Mouse (Mus musculus) heart, embryonic 10.5 days (tissue): ENCODE results near the gene Tm9sf4. TPM values are rescaled to one million over a fixed set of nuclear protein-coding genes. Genes with fewer than 3 reads are reported as not detected.

Source experiments
- DNase-seq: peaks from one replicate; pipeline ENCODE4 v3.0.0-alpha.2; 2017; ENCODE audit warnings: low spot score
- H3K27ac ChIP-seq: fragments of 300-500 bp; sonication (generic); 2 replicates; pipeline ENCODE4 v1.5.1; 2016; ENCODE audit warnings: mild to moderate bottlenecking
- H3K27me3 ChIP-seq: fragments of 300-500 bp; sonication (generic); 2 replicates; pipeline ENCODE4 v1.6.1; 2016; ENCODE audit warnings: mild to moderate bottlenecking; ENCODE audit not compliant: poor library complexity, insufficient read depth, severe bottlenecking
- H3K36me3 ChIP-seq: fragments of 300-500 bp; sonication (generic); 2 replicates; pipeline ENCODE4 v1.6.1; 2016; ENCODE audit warnings: mild to moderate bottlenecking, moderate library complexity
- H3K4me1 ChIP-seq: fragments of 300-500 bp; sonication (generic); 2 replicates; pipeline ENCODE4 v1.6.1; 2016; ENCODE audit warnings: mild to moderate bottlenecking
- H3K4me3 ChIP-seq: fragments of 300-500 bp; sonication (generic); 2 replicates; pipeline ENCODE4 v1.5.1; 2016; ENCODE audit warnings: mild to moderate bottlenecking, moderate library complexity
- H3K9me3 ChIP-seq: fragments of 300-500 bp; sonication (generic); 2 replicates; pipeline ENCODE4 v1.6.1; 2016; ENCODE audit warnings: mild to moderate bottlenecking, moderate library complexity
- WGBS: fragments of 180-500 bp; shearing (Covaris S2); methylation state at CpG from one replicate; pipeline ENCODE4 v1.1.7; 2016; 5-methylcytosine and 5-hydroxymethylcytosine counted together
- polyA plus RNA-seq: library from polyadenylated mRNA; unstranded; fragments of >200 nt; fragmentation: Nextera tagmentation; extraction: Ambion mirVana; gene quantifications from 2 replicates; pipeline ENCODE4 v1.2.1, GENCODE M21; 2016

Tm9sf4 gene
- polyA plus RNA-seq, 1 experiment from 2014 or later: 74.4 TPM

DNA sequence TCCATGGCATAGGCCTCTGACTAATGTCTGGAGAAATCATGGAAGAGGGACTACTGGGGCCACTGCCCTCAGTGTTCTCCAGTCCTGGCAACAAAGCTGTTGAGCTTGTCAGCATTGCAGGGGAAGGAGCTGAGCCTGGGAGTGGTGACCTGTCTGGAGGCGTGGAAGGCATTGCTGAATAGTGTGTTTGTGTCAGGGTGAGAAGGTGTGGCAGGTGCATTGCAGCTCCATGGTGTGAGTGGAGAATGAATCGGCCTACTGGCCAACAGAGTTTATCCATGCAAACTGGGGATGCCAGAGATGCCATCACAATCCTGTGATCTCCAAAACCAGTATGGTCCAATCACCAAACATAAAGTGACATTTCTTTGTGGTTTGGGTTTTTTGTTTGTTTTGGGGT lies 95.5 kb downstream of the Tm9sf4 start:
- 79% methylated on average over 2 of the region's 2 CpGs for WGBS
- H3K4me1 ChIP-seq: peaks cover 28% of the 10 kb centered on the region
- DNase-seq: no peak
- peaks cover 34% of the 10 kb centered on the region for H3K36me3 ChIP-seq
- H3K27me3 ChIP-seq: no peaks in the 10 kb centered on the region
- H3K4me3 ChIP-seq: no peak overlapping the region
- H3K27ac ChIP-seq: no peak overlapping the region
- no peaks in the 10 kb centered on the region for H3K9me3 ChIP-seq

- Histone ChIP-seq H3K36me3 (peaks cover 41% of the 10 kb centered on the region), H3K27ac (no peak overlapping the region), H3K9me3 (no peaks in the 10 kb centered on the region), H3K27me3 (no peaks in the 10 kb centered on the region), H3K4me1 (peaks cover 28% of the 10 kb centered on the region), H3K4me3 (no peak overlapping the region)
- WGBS: 56% methylated on average over 12 of the region's 12 CpGs
- DNase-seq: no peak
These were observed 98.1 kb downstream of the Tm9sf4 start for GRCm38 (mm10) chr2:153259030-153259863.

Other genes with a start within 250 kb of the Tm9sf4 start
- 0.05 and 0.07 TPM in 2 replicates for gene Mylk2, start 250.0 kb upstream of the Tm9sf4 start, polyA plus RNA-seq
- 0.21 and 0.36 TPM in 2 replicates for gene Foxs1, start 228.1 kb upstream of the Tm9sf4 start, polyA plus RNA-seq
- 0.04 TPM in 2 replicates for gene Dusp15, start 209.6 kb upstream of the Tm9sf4 start, polyA plus RNA-seq
- gene Ttll9, start 198.8 kb upstream of the Tm9sf4 start, polyA plus RNA-seq: 0.47 and 0.85 TPM in 2 replicates
- gene Pdrg1, start 145.9 kb upstream of the Tm9sf4 start, polyA plus RNA-seq: 89.9 and 94.4 TPM in 2 replicates
- not detected in 2 replicates for gene Xkr7, start 129.5 kb upstream of the Tm9sf4 start, polyA plus RNA-seq
- 4.4 and 5.1 TPM in 2 replicates for gene Ccm2l, start 95.3 kb upstream of the Tm9sf4 start, polyA plus RNA-seq
- gene Hck, start 52.8 kb upstream of the Tm9sf4 start, polyA plus RNA-seq: 0.48 and 1.3 TPM in 2 replicates
- gene Tspyl3, start 64.1 kb downstream of the Tm9sf4 start, polyA plus RNA-seq: 7.7 and 8.8 TPM in 2 replicates
- gene Plagl2, start 80.1 kb downstream of the Tm9sf4 start, polyA plus RNA-seq: 22.4 and 22.8 TPM in 2 replicates
- 4.4 and 6.1 TPM in 2 replicates for gene Pofut1, start 80.2 kb downstream of the Tm9sf4 start, polyA plus RNA-seq
- gene Kif3b, start 130.1 kb downstream of the Tm9sf4 start, polyA plus RNA-seq: 4.1 and 4.4 TPM in 2 replicates
- gene Asxl1, start 184.5 kb downstream of the Tm9sf4 start, polyA plus RNA-seq: 9.2 and 9.6 TPM in 2 replicates